Mouse (Mus musculus) frontal cortex, postnatal 25 days (tissue): ENCODE data around the gene Tmc4.
"Not testable (repeated sequence)": the region's sequence is repeated elsewhere in the genome, so short reads cannot be mapped to it uniquely, and the experiment has no call there.

Experiments used
- DNase-seq, 2 experiments: peaks; one replicate each; pipeline ENCODE4 v3.0.0; 2022; ENCODE audit warnings: low spot score in 2 of 2

Tmc4 gene

GRCm38 (mm10) chr7:3677342-3677741, at the start of gene Tmc4:
Tmc4 (minus strand) TSS chr7:3677553.
- no peak for DNase-seq

DNA sequence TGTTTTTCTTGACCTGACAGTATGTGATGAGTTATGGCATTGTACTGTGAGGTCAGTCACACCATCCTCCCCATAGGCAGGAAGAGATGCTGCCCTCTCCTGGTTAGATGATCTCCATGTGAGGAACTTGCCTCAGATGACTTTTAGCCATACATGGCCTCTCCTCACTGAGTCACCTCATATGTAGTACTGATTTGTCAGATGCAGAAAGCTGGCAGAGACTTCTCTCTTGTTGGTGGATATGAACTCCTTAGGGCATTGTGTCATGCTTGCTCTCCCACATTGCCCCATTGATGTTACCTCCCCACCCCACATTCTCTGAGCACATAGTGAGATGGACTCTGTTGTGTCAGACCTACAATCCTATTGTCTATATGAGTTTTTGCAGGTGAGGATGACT, 48.1 kb upstream of the Tmc4 start:
- DNase-seq: not testable (repeated sequence)

GRCm38 (mm10) chr7:3720268-3720667, 42.9 kb upstream of the Tmc4 start, which contains the start of gene Pirb:
Pirb (minus strand) TSS chr7:3720391.
- DNase-seq: not testable (repeated sequence)

- DNase-seq: no peak
These were observed 37.9 kb upstream of the Tmc4 start for GRCm38 (mm10) chr7:3715249-3715648.

GRCm38 (mm10) chr7:3712264-3712942, 35.0 kb upstream of the Tmc4 start:
- no peak for DNase-seq

DNA sequence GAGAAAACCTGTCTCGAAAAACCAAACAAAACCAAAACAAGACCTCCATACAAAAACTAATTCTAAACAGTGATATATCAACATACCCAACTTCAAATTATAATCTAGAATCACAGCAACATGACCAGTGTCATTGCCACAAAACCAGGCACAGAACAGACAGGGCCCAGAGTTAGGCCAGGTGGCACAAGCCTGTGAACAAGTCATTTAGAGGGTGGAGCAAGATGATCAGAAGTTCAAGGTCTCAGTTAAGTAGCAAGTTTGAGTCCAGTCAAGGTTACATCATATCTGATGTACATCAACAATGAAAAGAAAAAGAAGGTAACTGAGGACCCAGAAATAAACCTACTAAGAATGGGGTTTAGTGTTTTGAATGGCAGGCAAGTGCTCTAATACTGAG, 31.6 kb upstream of the Tmc4 start:
- DNase-seq: no peak

DNA sequence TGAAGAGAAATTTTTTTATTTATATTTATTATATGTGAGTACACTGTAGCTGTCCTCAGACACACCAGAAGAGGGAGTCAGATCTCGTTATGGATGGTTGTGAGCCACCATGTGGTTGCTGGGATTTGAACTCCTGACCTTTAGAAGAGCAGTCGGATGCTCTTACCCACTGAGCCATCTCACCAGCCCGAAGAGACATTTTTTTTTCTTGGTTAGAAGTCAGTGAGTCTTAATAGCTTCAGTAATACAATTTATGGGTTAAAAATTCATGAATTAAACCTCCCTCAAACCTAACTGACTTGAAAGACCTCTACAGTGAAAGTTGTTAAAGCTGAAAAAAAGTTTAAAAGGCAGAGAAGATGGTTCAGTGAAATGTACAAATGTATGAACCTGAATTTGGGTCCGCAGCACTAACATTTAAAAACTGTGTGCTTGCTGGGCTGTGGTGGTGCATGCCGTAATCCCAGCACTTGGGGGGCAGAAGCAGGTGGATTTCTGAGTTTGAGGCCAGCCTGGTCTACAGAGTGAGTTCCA, 31.2 kb upstream of the Tmc4 start:
- DNase-seq: not testable (repeated sequence)

DNA sequence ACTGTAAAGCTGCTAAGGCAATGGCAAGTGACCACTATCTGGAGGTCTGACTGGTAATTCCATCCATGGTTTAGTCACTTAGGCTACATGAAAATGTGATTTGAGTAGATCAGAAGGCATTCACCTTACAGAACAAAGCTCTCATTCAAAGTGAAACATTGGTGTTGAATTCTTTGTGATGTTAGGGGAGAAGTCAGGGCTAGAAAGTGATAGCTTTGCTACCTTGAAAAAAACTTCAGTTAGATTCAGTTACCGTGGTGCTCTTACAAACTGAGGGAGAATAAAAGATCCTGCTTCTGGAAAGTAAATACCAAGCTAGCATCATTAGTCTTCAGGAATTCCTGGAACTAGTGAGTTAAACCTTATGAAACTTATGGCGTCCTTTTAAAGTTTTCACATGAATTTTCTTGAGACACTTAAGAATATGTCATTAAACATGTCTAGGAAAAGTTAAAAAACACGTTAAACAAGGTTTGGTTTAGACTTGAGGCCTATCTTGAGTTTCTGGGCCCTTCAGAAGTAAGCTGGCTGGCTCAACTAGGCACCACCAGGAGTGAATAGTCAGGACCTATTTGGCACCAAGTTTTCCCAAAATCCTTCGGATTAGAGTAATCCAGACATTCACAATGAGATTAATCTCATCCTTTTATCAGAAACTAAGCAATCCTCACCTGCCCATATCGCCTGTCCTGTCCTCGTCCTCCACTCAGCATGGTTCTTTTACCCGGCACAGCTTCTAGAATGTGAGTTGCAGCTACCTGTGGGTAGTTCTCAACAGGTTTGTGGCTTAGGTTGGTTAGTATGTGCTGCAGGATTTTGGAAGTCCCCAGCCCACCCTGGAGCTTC, 30.4 kb upstream of the Tmc4 start:
- no peak for DNase-seq

GRCm38 (mm10) chr7:3707027-3707426, 29.7 kb upstream of the Tmc4 start:
- DNase-seq: no peak

- no peak for DNase-seq
These were observed 29.1 kb upstream of the Tmc4 start for GRCm38 (mm10) chr7:3706343-3706934.

GRCm38 (mm10) chr7:3705911-3706310, 28.6 kb upstream of the Tmc4 start:
- no peak for DNase-seq

DNA sequence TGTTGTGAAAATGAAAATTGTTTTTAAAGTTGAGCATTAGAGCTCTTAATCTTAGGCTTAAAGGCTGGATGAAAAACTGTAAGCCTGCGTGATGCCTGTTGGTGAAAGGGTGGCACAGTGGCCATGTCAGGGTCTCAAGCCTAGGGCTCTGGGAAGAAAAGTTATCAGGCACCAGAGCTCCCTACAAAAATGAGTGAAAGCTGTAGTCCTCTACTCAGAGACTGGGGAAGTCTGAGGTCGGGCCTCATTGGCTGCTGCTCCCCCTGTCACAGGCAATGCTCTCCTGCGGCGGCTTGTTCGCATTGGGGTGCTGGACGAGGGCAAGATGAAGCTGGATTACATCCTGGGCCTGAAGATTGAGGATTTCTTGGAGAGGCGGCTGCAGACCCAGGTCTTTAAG, 28.1 kb upstream of the Tmc4 start:
- DNase-seq: not testable (repeated sequence)

DNA sequence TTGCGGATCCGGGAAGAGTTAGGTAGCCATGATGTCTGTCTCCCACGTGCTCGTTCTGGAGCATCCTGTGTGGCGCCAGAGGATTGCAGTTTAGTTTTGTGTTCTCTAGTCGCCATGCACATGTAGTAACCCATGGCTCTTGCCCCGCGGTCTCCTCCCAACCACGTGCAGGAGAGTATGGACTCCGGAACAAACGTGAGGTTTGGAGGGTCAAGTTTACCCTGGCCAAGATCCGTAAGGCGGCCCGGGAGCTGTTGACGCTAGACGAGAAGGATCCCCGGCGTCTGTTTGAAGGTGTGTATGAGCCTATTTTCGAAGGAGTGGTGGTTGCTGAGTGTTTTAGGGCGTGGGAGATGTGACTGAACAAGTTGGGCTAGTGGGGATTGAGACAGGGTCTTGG, 27.1 kb upstream of the Tmc4 start:
- no peak for DNase-seq

DNA sequence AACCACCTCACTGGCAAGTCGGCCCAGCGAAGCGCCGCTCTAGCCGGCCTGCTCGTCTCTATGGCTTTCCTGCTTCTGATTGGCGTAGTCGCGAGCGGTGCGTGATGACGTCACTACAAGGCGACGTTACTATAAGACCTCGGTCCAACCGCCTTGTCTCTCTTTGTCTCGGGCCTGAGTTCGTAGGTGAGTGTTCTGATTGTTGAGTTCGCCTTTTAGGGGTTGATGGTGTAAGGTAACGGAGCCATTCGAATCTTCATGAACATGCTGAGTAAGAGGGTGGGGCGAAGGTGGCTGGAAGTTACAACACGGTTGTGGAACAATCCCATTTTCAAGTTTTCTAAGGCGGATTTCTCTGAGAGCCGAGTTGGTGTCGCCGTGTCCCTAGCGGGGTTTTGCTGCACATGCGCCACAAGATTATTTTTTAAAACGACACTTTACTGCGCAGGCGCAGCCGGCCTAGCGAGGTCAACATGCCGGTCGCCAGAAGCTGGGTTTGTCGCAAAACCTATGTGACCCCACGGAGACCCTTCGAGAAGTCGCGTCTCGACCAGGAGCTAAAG, 26.6 kb upstream of the Tmc4 start, which contains the start of gene Rps9:
Gene Rps9 (plus strand): TSS at position 115 of the 563 bp plus-strand sequence.
- peak; percentile 97 for DNase-seq

DNA sequence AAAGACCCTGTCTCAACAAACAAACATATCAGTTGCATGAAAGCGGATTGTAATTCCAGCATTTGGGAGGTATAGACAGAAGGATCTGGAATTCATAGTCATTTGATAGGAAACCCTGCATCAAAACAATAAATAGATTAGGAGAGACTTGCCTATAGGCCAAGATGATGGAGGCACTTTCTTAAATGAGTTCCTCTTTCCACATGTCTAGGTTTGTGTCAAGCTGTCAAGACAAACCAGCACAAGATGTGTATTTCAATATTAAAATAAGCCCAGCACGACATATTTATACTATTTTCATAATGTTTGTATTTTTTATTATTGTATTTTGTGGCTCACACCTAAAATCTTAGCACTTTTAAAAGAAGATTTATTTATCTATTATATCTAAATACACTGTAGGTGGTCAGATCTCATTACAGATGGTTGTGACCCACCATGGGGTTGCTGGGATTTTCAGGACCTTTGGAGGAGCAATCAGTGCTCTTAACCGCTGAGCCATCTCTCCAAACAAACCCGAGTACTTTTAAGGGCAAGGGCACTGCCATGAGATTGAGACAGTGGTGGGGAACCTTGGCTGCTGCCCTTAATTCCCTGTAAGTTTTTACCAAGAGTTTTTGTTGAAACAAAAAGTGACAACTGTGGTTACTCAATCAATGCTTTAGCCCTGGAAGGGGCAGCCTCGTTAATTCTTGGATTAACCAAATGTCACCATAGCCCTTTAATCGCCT, 26.0 kb upstream of the Tmc4 start:
- no peak for DNase-seq

DNA sequence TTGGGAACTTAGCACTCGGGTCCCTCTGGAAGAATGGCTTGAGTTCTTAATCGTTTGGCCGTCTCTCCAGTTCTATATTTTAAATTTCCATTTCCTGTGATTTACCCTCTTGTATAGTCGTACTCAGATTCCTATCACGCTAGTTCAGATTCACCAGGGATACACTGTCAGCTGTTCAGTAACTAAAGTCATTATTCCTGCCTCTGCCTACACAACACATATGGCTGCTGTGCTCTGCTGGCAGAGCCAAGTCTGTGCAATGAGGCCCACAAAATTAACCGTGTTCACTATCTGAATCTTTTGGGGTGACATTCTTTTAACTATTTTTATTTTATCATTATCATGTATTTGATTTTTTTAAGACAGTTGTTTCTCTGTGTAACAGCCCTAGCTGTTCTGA, 21.1 kb upstream of the Tmc4 start:
- DNase-seq: no peak

- DNase-seq: not testable (repeated sequence)
These were observed 17.6 kb upstream of the Tmc4 start for GRCm38 (mm10) chr7:3694949-3695305.

DNA sequence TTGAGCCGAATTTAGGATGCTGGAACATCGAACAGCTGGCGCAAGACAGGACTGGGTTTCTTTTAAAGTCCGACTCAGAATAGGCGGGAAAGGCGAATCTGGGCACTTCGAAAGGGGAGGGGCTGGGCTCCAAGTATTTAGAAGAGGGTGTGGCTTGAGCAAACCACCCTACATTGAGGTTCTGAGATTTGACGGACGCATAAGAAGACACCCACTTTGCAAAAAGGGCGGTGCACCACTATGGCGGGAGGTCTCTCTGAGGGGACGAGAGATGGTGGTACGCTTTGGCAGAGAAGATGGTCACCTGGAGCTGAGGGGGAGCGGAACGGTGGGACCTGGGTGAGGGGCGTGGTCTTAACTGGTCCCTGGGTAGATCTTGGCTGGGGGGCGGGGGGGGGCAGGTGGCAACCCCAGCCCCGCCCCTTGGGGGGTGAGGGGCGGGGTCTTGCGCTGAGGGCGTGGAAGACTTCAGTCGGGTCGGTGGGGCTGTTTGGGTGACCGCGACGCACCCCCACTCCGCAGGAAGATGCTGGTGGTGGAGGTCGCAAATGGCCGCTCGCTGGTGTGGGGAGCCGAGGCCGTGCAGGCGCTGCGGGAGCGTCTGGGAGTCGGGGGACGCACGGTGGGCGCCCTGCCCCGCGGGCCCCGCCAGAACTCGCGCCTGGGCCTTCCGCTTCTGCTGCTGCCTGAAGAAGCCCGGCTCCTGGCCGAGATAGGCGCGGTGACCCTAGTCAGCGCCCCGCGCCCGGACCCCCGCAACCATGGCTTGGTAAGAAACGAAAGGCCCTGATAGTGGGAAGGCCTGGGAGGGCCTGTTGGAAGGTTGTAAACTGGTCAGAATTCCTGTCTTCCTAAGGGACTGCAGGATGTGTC, 17.0 kb upstream of the Tmc4 start:
- peak in 1 of 2 experiments; percentile 47 for DNase-seq

- DNase-seq: no peak
These were observed 16.4 kb upstream of the Tmc4 start for GRCm38 (mm10) chr7:3693809-3694075.

GRCm38 (mm10) chr7:3692987-3693808, 15.8 kb upstream of the Tmc4 start, which contains the start of gene Mboat7:
Mboat7 (minus strand) TSS chr7:3693523.
- peak; percentile 96 for DNase-seq
